Mouse (Mus musculus): ENCODE results near the gene Med13l.

Med13l gene

GRCm38 (mm10) chr5:118704960-118705359, 144.5 kb downstream of the Med13l start:
- DNase-seq: no peak

- no peak for DNase-seq
These were observed 145.5 kb downstream of the Med13l start for GRCm38 (mm10) chr5:118706009-118706408.

DNA sequence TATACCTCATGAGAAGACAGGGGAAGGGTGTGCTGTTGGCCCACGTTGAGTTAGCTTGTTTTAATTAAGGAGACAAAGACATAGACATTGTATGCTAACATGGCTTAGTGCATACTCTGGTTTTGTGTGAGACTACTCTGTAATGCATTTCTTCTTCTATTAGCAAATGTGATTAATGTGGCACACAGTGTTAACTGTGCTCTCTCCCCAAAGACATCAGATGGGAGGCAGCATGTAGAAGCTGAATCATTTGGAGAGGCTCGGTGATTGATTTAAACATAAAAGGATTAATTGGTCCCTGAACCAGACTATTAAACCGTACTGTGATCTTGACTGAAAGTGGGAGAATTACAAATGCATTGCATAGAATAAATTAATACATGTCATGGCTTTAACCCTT, 145.9 kb downstream of the Med13l start:
- DNase-seq: no peak

- no peak for DNase-seq
These were observed 147.0 kb downstream of the Med13l start for GRCm38 (mm10) chr5:118707501-118707900.

GRCm38 (mm10) chr5:118708215-118708949, 147.9 kb downstream of the Med13l start:
- DNase-seq: peak; percentile 75

- DNase-seq: no peak
These were observed 149.4 kb downstream of the Med13l start for GRCm38 (mm10) chr5:118709847-118710251.

- DNase-seq: no peak
These were observed 155.0 kb downstream of the Med13l start for GRCm38 (mm10) chr5:118715518-118715917.

- no peak for DNase-seq
These were observed 156.1 kb downstream of the Med13l start for GRCm38 (mm10) chr5:118716295-118717271.

GRCm38 (mm10) chr5:118717456-118717855, 157.0 kb downstream of the Med13l start:
- DNase-seq: no peak

DNA sequence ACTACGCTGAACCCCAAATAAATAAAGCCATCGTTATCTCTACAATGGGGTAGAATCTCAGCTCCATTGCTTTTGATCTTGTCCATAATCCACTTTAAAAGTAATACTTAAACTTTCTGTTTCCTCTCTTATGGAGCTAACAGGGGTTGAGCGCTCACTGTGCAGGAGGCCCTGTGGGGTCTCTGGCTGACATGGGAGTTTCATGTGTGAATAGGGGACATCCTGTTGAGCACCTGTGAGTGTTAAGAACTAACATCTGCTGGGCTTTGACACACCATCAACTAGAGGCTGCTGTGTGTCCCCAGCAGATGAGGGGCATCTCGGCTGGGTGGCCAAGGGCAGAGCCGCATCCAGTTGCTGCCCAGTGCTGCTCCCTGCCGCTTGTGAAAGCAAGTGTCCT, 157.6 kb downstream of the Med13l start:
- no peak for DNase-seq

DNA sequence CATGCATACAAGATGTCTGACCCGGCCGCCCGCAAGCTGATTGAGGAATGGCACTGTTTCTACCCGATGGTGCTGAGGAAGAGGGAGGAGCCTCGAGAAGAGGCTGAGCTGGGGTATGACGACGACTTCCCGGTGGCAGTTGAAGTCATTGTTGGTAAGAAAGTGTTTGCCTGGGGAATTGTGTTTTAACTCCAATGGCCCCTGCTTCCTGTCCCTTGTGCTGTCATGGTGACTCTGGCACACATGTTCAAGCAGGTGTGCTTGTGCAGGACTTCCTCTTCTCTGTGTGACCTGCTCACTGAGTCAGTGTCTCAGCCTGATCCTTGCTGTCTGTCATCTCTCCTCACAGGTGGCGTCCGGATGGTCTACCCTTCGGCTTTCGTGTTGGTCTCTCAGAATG, 160.9 kb downstream of the Med13l start:
- no peak for DNase-seq

GRCm38 (mm10) chr5:118721848-118722247, 161.4 kb downstream of the Med13l start:
- no peak for DNase-seq

- DNase-seq: no peak
These were observed 162.0 kb downstream of the Med13l start for GRCm38 (mm10) chr5:118722456-118722855.

GRCm38 (mm10) chr5:118725425-118725824, 164.9 kb downstream of the Med13l start:
- no peak for DNase-seq

GRCm38 (mm10) chr5:118725886-118726505, 165.5 kb downstream of the Med13l start:
- DNase-seq: no peak

GRCm38 (mm10) chr5:118727336-118727735, 166.9 kb downstream of the Med13l start:
- no peak for DNase-seq

GRCm38 (mm10) chr5:118732221-118732620, 171.7 kb downstream of the Med13l start:
- no peak for DNase-seq

DNA sequence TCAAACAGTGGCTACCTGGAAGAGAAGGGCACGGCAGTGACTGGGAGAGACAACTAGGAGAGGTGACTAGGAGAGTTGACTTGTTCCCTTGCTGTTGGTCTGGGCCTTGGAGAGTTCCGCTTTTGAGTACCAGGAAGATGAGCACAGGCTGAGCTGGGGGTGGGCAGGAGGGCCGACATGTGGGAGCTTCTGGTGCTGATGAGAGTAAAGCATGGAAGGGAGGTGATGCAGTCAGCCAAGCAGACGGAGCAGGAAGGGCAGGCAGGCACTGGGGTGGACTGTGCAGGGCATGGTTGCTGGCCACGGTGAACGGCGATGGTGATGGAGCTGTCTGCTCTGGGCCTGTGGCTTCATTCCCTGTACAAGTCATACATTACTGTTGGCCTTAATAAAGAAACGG, 172.2 kb downstream of the Med13l start:
- DNase-seq: no peak

GRCm38 (mm10) chr5:118733566-118733965, 173.1 kb downstream of the Med13l start:
- no peak for DNase-seq

DNA sequence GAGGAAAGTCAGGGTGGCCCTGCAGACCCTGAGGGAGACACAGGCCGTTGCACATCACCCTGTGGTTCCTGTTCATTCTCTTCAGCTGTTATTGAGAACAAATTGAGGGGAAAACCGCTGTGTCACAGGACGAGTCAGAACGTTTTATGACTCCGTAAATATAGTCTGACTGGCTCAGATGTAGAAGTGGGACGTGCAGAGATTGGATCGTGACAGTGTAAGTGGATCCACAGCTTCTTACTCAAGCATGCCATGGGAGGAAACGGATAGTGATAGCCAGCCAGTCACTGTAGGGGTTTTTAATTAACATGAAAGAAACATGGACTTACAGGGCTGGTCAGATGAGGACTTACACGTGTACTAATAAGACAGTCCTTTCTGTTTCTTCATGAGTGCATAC, 174.0 kb downstream of the Med13l start:
- DNase-seq: no peak

DNA sequence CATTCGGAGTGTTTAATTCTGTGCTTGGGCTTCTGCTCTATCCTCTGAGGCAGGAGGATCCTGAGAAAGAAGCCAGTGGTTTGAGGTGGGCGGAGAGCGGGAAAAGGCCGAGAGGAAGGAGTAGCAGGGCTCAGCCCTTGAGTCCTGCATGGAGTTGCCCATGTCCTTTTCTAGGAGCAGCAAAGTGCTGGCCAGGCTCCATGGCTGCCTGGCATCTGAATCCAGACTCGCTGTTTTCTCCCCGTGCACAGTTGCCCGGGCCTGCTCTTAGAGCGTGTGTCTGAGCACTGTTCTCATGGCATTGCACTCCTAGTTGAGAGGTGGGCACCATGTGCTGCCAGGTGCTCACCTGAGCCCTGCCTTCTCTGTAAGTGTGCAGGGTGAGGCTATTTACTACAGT, 175.3 kb downstream of the Med13l start:
- no peak for DNase-seq

DNA sequence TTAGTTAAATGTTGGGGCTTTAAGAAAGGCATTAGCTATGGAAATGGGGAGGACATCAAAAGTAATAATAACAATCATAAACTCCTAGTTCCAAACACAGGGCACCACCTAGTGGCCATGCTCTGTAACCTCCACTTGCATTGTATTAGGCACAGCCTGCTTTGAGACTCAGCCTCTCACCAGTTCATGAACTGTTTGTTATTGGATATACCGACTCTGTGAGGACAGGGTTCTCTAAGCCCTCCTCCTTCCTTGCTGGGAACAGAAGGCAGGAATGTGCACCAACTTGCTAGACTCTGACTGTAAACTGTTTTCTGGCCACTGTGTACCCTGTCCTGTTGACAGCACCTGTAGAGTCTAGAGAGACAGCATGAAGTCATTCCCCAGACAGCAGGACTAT, 177.1 kb downstream of the Med13l start:
- peak; percentile 77 for DNase-seq

DNA sequence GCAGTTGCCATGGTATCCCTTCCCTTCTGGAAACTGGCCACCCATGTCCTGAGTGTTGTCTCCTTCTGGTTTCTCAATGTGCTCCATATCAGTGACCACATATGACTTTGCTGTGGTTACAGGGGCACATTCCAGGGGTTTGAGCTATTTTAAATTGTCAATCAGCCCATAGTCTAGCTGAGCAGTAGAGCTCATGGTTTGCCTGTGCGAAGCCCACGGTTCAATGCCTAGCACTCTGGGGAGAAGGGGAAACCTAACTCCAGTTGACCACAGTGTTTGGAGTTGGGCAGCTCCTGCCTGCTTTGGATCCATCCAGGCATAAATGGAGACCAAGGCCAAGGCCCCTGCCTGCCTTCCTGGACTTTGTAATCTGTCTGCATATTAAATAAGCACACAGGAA, 182.6 kb downstream of the Med13l start:
- DNase-seq: no peak

DNA sequence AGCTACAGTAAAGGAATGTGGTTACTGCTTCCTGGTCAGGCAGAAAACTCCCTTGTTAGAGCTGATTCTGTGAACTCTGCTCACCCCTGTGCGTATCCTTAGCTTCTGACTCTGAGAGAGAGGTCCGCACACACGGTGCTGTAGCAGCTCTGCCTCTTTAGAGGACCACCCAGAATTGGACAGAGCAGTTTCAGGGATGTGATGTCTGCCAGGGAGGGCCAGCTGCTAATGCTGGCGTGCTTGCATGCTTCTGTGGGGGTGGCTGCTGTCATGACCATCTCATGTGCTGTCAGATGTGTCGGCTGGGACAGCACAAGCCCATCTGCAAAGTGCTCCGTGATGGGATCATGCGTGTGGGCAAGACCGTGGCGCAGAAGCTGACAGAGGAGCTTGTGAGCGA, 186.5 kb downstream of the Med13l start:
- no peak for DNase-seq

All from right cerebral cortex, postnatal 4 days (tissue).